Mouse (Mus musculus) olfactory bulb, adult 2 months (tissue): ENCODE data around the gene Twnk.

Source experiments
- CTCF ChIP-seq: fragments of 200-500 bp; IDR thresholded peaks from 2 replicates; pipeline ENCODE4 v1.5.1; 2012; ENCODE audit warnings: low read depth, mild to moderate bottlenecking, low read length, moderate library complexity; ENCODE audit not compliant: insufficient read depth
- POLR2A ChIP-seq: fragments of 200-500 bp; IDR thresholded peaks from 2 replicates; pipeline ENCODE4 v1.6.1; 2012; ENCODE audit warnings: mild to moderate bottlenecking, low read depth, low read length, moderate library complexity; ENCODE audit not compliant: insufficient read depth

GRCm38 (mm10) chr19:45028746-45029145 is 23.3 kb downstream of the Twnk start:
- TF ChIP-seq POLR2A (no peak), CTCF (no peak)
